Mouse (Mus musculus) heart, postnatal 36 days (tissue): Measurements from ENCODE around the gene Gm49378. TPM values are rescaled to one million over a fixed set of nuclear protein-coding genes. Genes with fewer than 3 reads are reported as not detected.

Experiments used
- DNase-seq, 2 experiments: peaks; one replicate each; pipeline ENCODE4 v3.0.0; 2021 to 2022
- intact Hi-C: fragments of 180-260 bp; cut with DNase I; formaldehyde crosslinking; loops from one replicate; pipeline ENCODE4 v1.15.1; 2025
- total RNA-seq, 2 experiments: library from RNA; stranded (reverse); gene quantifications; 2 replicates each; pipeline ENCODE4 v1.2.3; 2021

Gm49378 gene
- total RNA-seq, 2 experiments from 2014 or later: 3.0 to 3.7 TPM

DNA sequence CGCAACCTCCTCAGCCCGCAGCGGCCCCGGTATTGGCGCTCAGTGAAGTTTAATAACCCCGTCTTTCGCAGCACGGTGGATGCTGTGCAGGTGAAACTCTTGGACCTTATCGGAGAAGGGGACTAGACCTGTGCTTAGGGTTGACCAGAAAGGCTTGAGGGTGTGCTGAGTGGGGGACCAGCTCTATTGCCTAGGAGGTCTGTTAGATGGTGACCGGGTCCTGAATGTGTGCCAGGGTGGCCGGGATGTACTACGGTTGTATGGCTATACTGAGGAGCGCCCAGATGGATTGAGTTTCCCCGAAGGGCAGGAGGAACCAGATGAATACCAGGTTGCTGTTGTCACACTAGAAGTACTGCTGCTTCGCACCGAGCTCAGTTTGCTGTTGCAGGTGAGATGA, 45.5 kb downstream of the Gm49378 start:
- no peak for DNase-seq
- intact Hi-C loops: loop anchor here (2.0 kb wide), 1 partner anchor 15 kb away; no protein-coding TSS in a partner anchor

DNA sequence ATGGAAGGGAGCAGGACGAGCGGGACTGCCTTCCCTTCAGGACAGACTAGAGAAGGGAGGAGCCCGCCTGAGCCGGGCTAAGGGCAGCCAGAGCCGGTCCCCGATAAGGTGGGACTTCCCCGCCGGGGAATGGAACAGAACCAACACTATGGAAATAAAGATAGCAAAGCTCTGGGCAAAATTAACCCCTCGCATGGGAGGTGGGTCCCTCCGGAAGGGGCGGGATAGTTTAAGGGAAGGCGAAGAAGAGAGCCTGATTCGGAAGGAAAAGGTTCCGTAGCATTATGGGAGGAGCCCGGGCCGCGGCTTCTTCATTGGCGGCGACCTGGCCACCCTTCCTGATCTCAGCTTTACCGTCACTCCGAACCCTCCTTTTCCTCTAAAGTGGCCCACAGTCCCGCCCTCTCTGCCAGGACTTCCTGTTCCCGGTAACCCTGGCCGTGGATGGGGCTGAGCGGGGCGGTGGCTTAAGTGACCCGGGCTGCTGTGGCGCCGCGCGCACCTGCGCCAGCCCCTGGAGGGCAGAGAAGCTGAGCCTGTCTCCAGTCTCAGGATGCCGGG, 46.3 kb downstream of the Gm49378 start, which contains the start of gene Rnf31:
Gene Rnf31, plus strand, starts transcription at position 378 of the 561 bp plus-strand sequence.
- DNase-seq: peak; percentile 91
- intact Hi-C loops: no loop called here

DNA sequence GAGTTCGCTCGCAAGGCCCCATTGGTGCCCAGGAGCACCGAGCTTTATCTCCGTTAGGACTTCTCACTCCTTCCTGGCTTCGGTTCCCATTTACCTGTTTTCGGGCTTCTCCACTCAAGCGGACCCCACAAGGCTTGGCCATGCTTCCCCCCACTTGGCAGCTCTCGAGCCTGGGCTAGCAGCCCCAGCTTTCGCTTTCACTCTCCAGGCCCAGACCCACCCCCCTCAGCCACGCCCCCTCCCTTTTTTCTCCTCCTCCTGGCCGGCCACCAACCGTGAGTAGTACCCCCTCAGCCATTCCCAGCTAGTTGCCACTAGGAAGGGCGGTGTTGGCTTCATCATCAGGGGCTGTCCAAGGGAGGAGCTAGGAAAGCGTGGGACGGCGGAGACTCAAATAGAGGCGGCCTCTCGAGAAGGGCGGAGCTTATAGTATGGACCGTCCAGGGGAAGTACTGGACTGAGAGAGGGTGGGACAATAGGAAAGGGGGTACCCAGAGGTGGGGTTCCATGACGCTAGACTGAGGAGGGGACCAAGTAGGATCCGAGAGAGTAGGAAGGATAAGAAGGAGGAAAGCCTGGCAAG, 46.9 kb downstream of the Gm49378 start, which contains the start of gene Psme2:
Gene Psme2, minus strand, starts transcription at position 366 of the 583 bp plus-strand sequence.
- DNase-seq: peak in 1 of 2 experiments; percentile 90
- intact Hi-C loops: no loop called here

DNA sequence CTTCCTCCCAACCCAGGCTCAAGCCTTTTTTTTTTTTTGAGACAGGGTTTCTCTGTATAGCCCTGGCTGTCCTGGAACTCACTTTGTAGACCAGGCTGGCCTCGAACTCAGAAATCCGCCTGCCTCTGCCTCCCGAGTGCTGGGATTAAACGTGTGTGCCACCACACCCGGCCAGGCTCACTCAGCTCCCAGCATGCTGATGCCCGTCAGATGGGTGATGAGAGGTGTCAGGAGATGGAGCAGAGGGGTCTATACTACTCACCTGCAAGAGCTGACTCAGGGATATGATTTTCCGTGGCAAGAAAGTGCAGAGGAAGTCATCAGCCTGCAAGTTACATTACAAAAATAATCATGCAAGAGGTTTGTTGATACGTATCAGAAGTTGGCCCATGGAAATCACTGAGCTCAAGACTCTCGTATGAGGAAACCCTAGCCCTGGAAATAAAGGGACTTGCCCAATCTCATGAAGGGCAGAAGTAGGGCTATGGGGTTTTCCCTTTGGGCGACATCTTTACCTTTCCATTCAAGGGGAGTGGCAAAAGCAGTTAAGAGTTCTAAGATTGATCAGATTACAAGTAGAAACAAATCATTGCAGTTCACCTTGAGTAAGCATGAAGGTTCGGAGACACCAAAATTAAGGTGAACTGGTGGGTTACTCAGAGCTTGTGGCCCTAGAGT, 47.8 kb downstream of the Gm49378 start:
- no peak for DNase-seq
- intact Hi-C loops: no loop called here

DNA sequence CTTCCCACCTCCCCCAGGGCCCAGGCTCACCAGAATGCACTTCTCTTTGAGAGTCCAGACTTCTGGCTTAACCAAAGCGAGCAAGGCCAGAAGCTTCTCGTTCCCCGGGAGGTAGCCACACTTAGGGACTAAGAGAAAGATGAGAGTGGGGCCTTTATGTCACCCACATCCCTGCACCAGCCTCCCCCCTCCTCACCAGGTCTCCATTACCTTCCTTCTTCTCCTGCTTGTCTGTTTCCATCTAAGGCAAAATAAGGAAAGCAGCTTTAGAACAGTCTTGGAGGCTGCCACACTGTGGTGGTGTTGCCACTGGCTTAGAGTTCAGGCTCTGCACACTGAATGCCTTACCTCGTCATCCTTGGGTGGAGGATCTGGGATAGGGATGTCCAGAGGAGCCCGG, 48.4 kb downstream of the Gm49378 start:
- intact Hi-C loops: no loop called here
- no peak for DNase-seq

DNA sequence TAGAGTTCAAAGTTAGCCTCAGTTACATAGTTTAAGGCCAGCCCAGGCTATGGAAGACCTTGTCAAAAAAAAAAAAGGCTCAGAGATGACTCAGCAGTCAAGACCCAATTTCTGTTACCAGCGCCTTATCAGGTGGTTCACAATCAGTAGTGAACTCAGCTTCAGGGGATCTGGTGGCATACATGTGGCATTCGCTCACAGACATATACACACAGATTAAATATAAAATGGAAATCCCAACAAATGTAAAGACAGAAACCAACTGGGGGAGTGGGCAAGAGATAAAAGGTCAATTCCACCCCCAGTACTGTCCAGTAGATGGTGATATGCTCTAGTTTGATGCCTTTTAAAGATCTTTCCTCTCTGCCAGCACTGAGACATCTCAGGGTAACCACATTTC, 51.5 kb downstream of the Gm49378 start:
- no peak for DNase-seq
- intact Hi-C loops: no loop called here

DNA sequence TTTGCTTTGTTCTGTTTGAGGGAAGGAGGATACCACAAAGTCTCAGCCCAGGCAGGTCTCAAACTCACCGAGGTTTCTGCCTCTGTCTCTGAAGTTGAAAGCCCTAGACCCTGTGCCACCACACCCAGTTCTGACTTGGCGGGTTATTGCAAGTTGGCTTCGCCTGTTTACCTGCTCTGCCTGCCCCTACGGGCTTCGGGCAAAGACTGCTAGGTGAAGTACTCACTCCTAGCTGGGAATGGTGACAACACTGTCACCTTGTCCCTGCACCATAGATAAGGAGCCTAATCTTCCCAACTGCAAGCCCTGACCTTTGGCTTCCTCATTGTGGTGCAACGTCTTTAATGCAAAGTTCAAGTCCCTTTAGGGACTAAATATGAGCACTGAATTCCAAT, 52.1 kb downstream of the Gm49378 start:
- intact Hi-C loops: no loop called here
- no peak for DNase-seq

DNA sequence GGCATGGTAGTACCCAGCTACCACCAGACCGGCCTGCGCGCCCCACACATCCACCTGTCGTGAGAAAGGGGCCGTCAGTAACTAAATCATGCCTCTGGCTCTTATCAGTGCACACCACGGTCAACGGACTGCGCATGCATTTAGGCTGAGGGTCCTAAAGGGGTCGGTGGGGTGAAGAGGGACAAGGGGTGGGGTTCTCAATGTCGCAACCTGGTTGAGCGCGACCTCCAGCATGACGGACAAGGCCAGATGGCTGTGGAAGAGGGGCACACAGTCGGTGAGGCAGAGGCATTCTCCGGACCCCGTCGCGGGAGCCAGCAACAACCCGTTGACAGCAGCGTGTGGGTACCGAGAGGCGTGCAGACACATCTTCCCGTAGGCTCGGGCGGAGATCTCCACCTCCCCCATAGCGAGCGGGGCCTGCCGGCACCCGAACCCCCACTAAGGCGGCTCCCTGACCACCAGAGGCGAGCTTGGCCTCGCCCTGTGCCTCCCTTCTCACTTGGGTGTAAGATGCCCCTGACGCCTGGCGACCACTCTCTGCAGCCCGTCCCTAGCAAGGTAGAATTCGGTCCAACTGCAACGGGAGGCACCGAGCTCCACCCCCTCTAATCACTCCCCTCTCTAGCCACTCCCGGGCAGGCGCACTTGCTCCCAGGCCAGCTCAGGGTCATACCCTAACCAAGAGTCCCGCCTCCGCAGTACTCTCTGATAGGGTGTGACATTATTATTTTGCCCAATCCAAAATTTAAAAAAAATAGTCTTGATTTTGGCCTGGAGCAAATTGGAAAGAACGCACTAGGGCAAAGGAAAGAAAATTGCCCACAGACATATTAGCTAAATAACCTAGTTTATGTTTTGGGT, 52.8 kb downstream of the Gm49378 start, which contains the start of gene Emc9:
Gene Emc9, minus strand, starts transcription at position 601 of the 864 bp plus-strand sequence.
- intact Hi-C loops: no loop called here

DNA sequence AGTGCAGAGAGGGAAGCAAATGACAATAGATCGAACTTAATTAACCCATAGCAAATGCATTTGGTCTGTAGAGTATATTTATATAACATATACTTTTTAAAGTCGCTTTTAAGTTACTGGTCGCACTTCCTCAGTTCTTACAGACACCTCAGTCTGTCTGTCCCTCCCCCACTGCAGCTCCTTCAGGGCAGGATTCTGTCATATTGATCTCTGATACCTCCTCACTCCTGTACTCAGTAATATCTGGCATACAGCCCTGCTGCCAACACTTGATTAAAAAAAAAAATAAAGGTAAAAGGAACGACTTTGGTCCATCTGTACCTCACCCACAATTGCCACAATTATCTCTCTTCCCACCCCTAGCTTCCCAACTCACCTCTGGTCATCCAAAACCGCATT, 53.4 kb downstream of the Gm49378 start:
- intact Hi-C loops: no loop called here
- DNase-seq: no peak

More for the DNA sequence above, 52.8 kb downstream of the Gm49378 start, which contains the start of gene Emc9:
- DNase-seq: peak; percentile 77 to 81

DNA sequence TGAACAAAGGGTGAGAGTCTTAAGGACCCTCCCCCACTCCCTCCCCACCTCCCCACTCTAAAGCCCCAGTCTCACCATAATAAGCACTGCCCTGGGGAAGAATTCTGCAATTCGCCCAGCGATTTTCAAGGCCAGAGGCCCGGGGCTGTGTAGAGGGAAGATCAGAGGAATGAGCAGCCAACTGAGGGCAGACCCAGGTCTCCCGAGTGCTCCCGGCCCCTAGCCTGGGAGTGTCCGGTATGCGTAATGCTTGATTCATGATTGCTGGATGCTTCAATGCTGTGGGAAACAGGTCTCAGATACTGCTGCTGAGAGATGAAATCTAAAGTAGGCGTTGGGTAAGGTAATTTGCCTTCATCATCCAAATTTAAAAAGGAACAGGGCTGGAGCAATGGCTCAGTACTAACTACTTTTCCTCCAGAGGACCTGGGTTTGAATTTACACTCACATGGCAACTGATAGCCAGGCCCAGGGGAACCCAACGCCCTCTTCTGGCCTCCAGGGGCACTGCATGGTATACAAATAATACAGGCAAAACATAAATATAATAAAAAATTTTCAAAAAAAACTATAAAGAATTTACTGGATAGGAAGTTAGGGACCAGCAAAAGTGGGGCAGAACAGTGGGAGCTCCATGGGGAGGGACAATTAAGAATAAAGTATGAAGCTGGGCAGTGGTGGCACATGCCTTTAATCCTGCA, 55.6 kb downstream of the Gm49378 start:
- DNase-seq: no peak
- intact Hi-C loops: no loop called here

DNA sequence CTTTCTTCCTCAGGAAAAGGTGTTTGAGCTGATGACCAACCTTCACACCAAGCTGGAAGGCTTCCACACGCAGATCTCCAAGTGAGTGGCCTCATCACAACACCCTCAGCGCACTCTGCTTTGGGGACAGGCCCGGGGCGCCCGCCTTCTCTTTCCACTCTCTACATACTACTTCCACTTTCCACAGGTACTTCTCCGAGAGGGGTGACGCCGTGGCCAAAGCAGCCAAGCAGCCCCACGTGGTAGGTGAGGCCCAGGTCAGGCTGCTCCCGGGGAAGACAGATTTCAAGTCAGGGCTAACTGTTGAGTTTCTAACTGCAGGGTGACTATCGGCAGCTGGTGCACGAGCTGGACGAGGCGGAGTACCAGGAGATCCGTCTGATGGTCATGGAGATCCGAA, 57.0 kb downstream of the Gm49378 start:
- intact Hi-C loops: no loop called here
- DNase-seq: no peak

DNA sequence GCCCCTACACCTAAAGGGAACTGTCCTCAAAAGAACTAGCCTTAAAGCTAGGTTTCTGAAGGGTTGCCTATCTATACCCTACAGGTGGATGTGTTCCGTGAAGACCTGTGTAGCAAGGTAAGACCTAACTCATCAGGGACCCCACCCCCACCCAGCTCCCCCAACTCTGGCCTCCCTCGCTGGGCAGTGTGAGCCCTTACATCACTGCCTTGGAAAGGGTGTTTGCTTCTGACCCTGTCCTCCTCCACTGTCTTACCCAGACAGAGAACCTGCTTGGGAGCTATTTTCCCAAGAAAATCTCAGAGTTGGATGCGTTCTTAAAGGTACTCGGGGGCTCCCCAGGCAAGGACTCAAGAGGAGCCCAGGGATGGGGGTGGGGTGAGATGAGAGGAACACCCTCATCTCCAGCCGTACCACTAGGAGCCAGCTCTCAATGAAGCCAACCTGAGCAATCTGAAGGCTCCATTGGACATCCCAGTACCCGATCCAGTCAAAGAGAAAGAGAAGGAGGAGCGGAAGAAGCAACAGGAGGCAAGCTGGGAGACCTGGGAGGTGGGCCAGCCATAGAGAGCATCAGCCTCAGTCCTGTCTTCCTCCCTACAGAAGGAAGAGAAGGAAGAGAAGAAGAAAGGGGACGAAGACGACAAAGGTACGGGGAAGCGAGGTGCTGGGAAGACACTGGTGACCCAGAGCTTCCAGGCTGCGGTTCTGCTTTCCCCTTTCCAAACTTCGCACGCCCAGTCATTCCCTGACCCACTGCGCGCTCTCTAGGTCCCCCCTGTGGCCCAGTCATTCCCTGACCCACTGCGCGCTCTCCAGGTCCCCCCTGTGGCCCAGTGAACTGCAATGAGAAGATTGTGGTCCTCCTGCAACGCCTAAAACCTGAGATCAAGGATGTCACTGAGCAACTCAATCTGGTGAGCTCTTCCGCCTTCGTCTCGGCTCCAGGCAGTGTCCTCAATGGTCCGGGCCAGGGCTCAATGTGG, 57.9 kb downstream of the Gm49378 start:
- intact Hi-C loops: no loop called here
- DNase-seq: no peak

Other genes with a start within 250 kb of the Gm49378 start
- gene Dhrs4, start 159.1 kb downstream of the Gm49378 start, total RNA-seq: 100 to 1,000 TPM; 118 to 130 TPM
- gene Carmil3, start 147.2 kb downstream of the Gm49378 start, total RNA-seq: 1 to 10 TPM; 3.1 to 3.2 TPM
- gene Cpne6, start 127.5 kb downstream of the Gm49378 start, total RNA-seq: not detected
- gene Nrl, start 112.9 kb downstream of the Gm49378 start, total RNA-seq: not detected
- gene Pck2, start 97.6 kb downstream of the Gm49378 start, total RNA-seq: 10 to 100 TPM; 12.9 to 13.2 TPM
- 100 to 1,000 TPM; 138 to 148 TPM for gene Dcaf11, start 77.9 kb downstream of the Gm49378 start, total RNA-seq
- not detected for gene A730061H03Rik, start 77.5 kb downstream of the Gm49378 start, total RNA-seq
- gene Fitm1, start 62.3 kb downstream of the Gm49378 start, total RNA-seq: 100 to 1,000 TPM; 188 to 200 TPM
- 100 to 1,000 TPM; 250 to 298 TPM for gene Psme1, start 59.8 kb downstream of the Gm49378 start, total RNA-seq
- 10 to 100 TPM; 59.7 to 63.2 TPM for gene Emc9, start 52.6 kb downstream of the Gm49378 start, total RNA-seq
- gene Psme2, start 46.8 kb downstream of the Gm49378 start, total RNA-seq: 100 to 1,000 TPM; 103 to 107 TPM
- gene Rnf31, start 46.2 kb downstream of the Gm49378 start, total RNA-seq: 10 to 100 TPM; 29.1 to 35.0 TPM
- gene Irf9, start 34.3 kb downstream of the Gm49378 start, total RNA-seq: 10 to 100 TPM; 10.6 to 17.7 TPM
- gene Rec8, start 19.9 kb downstream of the Gm49378 start, total RNA-seq: under 1 TPM; 0.11 to 0.19 TPM
- gene Ipo4, start 1.9 kb downstream of the Gm49378 start, total RNA-seq: 10 to 100 TPM; 54.1 to 62.7 TPM
- gene Tm9sf1, start 5.9 kb upstream of the Gm49378 start, total RNA-seq: 10 to 100 TPM; 38.3 to 42.1 TPM
- under 1 TPM; 0.51 to 0.61 TPM for gene Tssk4, start 12.3 kb upstream of the Gm49378 start, total RNA-seq
- 10 to 100 TPM; 42.6 to 57.7 TPM for gene Mdp1, start 22.6 kb upstream of the Gm49378 start, total RNA-seq
- 10 to 100 TPM; 10.8 to 11.0 TPM for gene Gmpr2, start 34.0 kb upstream of the Gm49378 start, total RNA-seq
- gene Nedd8, start 34.2 kb upstream of the Gm49378 start, total RNA-seq: 100 to 1,000 TPM; 242 to 257 TPM
- 10 to 100 TPM in 1 of 2 experiments, 1 to 10 TPM in 1; 10.0 to 12.9 TPM for gene Tinf2, start 43.9 kb upstream of the Gm49378 start, total RNA-seq
- under 1 TPM; 0.31 to 0.33 TPM for gene Tgm1, start 76.0 kb upstream of the Gm49378 start, total RNA-seq
- gene Rabggta, start 84.4 kb upstream of the Gm49378 start, total RNA-seq: 10 to 100 TPM; 12.7 to 13.3 TPM
- 10 to 100 TPM; 41.3 to 44.2 TPM for gene Dhrs1, start 107.8 kb upstream of the Gm49378 start, total RNA-seq
- gene Nop9, start 107.8 kb upstream of the Gm49378 start, total RNA-seq: 10 to 100 TPM in 1 of 2 experiments, 1 to 10 TPM in 1; 8.4 to 12.8 TPM
- 1 to 10 TPM in 1 of 2 experiments, under 1 TPM in 1; 0.64 to 1.6 TPM for gene Cideb, start 120.6 kb upstream of the Gm49378 start, total RNA-seq
- gene Ltb4r2, start 123.5 kb upstream of the Gm49378 start, total RNA-seq: under 1 TPM in 1 of 2 experiments, not detected in 1; 0.19 TPM
- gene Ltb4r1, start 128.1 kb upstream of the Gm49378 start, total RNA-seq: under 1 TPM in 1 of 2 experiments, not detected in 1; 0.24 TPM
- gene Adcy4, start 146.2 kb upstream of the Gm49378 start, total RNA-seq: 10 to 100 TPM; 18.0 to 21.0 TPM
- gene Ripk3, start 151.0 kb upstream of the Gm49378 start, total RNA-seq: 1 to 10 TPM; 3.0 to 5.1 TPM
- gene Nfatc4, start 185.2 kb upstream of the Gm49378 start, total RNA-seq: 1 to 10 TPM; 5.0 to 5.1 TPM
- gene Nynrin, start 216.1 kb upstream of the Gm49378 start, total RNA-seq: 10 to 100 TPM in 1 of 2 experiments, 1 to 10 TPM in 1; 9.5 to 10.5 TPM
- under 1 TPM in 1 of 2 experiments, not detected in 1; 0.19 TPM for gene Cbln3, start 246.5 kb upstream of the Gm49378 start, total RNA-seq
- 10 to 100 TPM; 13.0 to 14.7 TPM for gene Khnyn, start 247.1 kb upstream of the Gm49378 start, total RNA-seq